Comparison of ENCODE assay signal across 24 mouse cellular contexts in genomic region chr12:37888591-37888990, GRCm38 (mm10).
DNase-seq lines count a peak whose midpoint lies in the region; ATAC-seq and TF ChIP-seq lines count a peak whose summit lies in the region.
"Had no signal": no experiment of that assay in that cellular context is flagged by ENCODE, and none has a peak within 500 bp of the region (broad histone marks: within the 10 kb centered on the region; RNA-seq: fewer than 3 reads in every experiment).

No protein-coding gene starts in this region.

- no peaks in the 10 kb centered on the region for H3K9me3 ChIP-seq in kidney, embryonic 14.5 days (ENCODE audit: control insufficient read depth, low read length)
- H3K9me3 ChIP-seq: embryonic facial prominence, embryonic 10.5 days; embryonic facial prominence, embryonic 12.5 days; forebrain, embryonic 13.5 days; forebrain, embryonic 15.5 days had no signal

- no peaks in the 10 kb centered on the region for H3K36me3 ChIP-seq in kidney, embryonic 14.5 days (ENCODE audit: control insufficient read depth, insufficient read depth, low read length)
- H3K36me3 ChIP-seq: embryonic facial prominence, embryonic 10.5 days; embryonic facial prominence, embryonic 12.5 days; forebrain, embryonic 15.5 days; G1E had no signal

- peak; percentile 7 for DNase-seq in kidney, adult 11 months
- no peak for DNase-seq in kidney, postnatal 4 days
- DNase-seq in kidney, adult 8-10 months, result peak; percentile 4 to 31
- no peak for DNase-seq in layer of hippocampus, adult 2 months (ENCODE audit: low spot score in 2 of 2)
- DNase-seq in layer of hippocampus, adult 18-20 months (ENCODE audit: low spot score in 2 of 2), result no peak
- DNase-seq: adrenal gland, adult 8-10 months; adrenal gland, postnatal 14 days; adrenal gland, postnatal 36 days; B cell, adult 2 months; cerebellum, adult 11-12 months; cerebellum, adult 2 months; cerebellum, adult 9-10 months; cerebellum, postnatal 10 days; cerebellum, postnatal 25 days had no signal

- H3K4me1 ChIP-seq in kidney, embryonic 14.5 days (ENCODE audit: control insufficient read depth, insufficient read depth, low read length), result no peaks in the 10 kb centered on the region
- H3K4me1 ChIP-seq: embryonic facial prominence, embryonic 10.5 days; embryonic facial prominence, embryonic 12.5 days; forebrain, embryonic 13.5 days; forebrain, embryonic 15.5 days had no signal

- no peak overlapping the region for H3K27ac ChIP-seq in kidney, embryonic 14.5 days (ENCODE audit: low read depth, low read length)
- H3K27ac ChIP-seq in layer of hippocampus, adult 2 months, result peak overlapping the region; percentile 48; the same call in 1 of the 2 replicates
- H3K27ac ChIP-seq: embryonic facial prominence, embryonic 10.5 days; embryonic facial prominence, embryonic 12.5 days; forebrain, embryonic 13.5 days; forebrain, embryonic 15.5 days had no signal

- ATAC-seq in kidney, embryonic 14.5 days (ENCODE audit: low FRiP score, low TSS enrichment), result no peak
- ATAC-seq: activated CD4-positive, CD25-positive, alpha-beta regulatory T cell, adult 4 months; CD4-positive, CD25-positive, alpha-beta regulatory T cell, adult 4 months; forebrain, embryonic 13.5 days; forebrain, embryonic 15.5 days; Patski had no signal

- H3K4me2 ChIP-seq in kidney, embryonic 14.5 days (replicated peaks; ENCODE audit: low read depth, low read length), result no peak overlapping the region
- H3K4me2 ChIP-seq: embryonic facial prominence, embryonic 12.5 days; forebrain, embryonic 13.5 days; forebrain, embryonic 15.5 days had no signal

- no peak overlapping the region for H3K9ac ChIP-seq in kidney, embryonic 14.5 days (ENCODE audit: low read depth, low read length)
- H3K9ac ChIP-seq: embryonic facial prominence, embryonic 12.5 days; forebrain, embryonic 13.5 days; forebrain, embryonic 15.5 days had no signal

- H3K27me3 ChIP-seq in kidney, embryonic 14.5 days (ENCODE audit: control insufficient read depth, insufficient read depth, low read length), result no peaks in the 10 kb centered on the region
- H3K27me3 ChIP-seq: CH12.LX; embryonic facial prominence, embryonic 12.5 days; forebrain, embryonic 13.5 days; forebrain, embryonic 15.5 days; Patski had no signal

- no peak for TF ChIP-seq CTCF in layer of hippocampus, adult 2 months (conservative IDR thresholded peaks at IDR 0.05)

- H3K4me3 ChIP-seq in kidney, embryonic 14.5 days (ENCODE audit: low read length), result no peak overlapping the region
- no peak overlapping the region for H3K4me3 ChIP-seq in layer of hippocampus, adult 2 months
- H3K4me3 ChIP-seq: embryonic facial prominence, embryonic 10.5 days; embryonic facial prominence, embryonic 12.5 days; forebrain, embryonic 13.5 days; forebrain, embryonic 15.5 days had no signal

Comparison
In these comparisons a context has a peak if more than half of its experiments do, and no peak if none do; other contexts are left out.
1. DNase-seq: peak in kidney, adult 11 months (single experiment) and kidney, adult 8-10 months (2 of 2); none in kidney, postnatal 4 days (0 of 2), layer of hippocampus, adult 2 months (0 of 2) and layer of hippocampus, adult 18-20 months (0 of 2).